Mouse (Mus musculus) liver, adult 10 weeks (tissue): Measurements from ENCODE around the gene Ppwd1. TPM values are rescaled to one million over a fixed set of nuclear protein-coding genes. Genes with fewer than 3 reads are reported as not detected.

Experiments
- polyA plus RNA-seq: library from polyadenylated mRNA; stranded (reverse); fragments of 350-450 nt; fragmentation: Illumina TruSeq; extraction: RNeasy Lipid Tissue Mini Kit (QIAGEN cat#74804); gene quantifications from one replicate; pipeline ENCODE4 v1.2.3, GENCODE M21; 2014; ENCODE audit warnings: low read depth, low replicate concordance

Ppwd1 gene
- polyA plus RNA-seq = 18.3 TPM

GRCm38 (mm10) chr13:104228384-104229066, at the start of gene Ppwd1, which contains the start of gene Cenpk:
Ppwd1 (minus strand) TSS chr13:104228843.
Cenpk (plus strand) TSS chr13:104228611.

GRCm38 (mm10) chr13:104178650-104179121, 50.0 kb downstream of the Ppwd1 start, which contains the start of gene Trim23:
Trim23 (plus strand) TSS chr13:104178797.

GRCm38 (mm10) chr13:104177796-104178649, 50.6 kb downstream of the Ppwd1 start, which contains the start of gene Trappc13:
Trappc13 (minus strand) TSS chr13:104178469.

Other genes starting within 250 kb of the Ppwd1 start
- gene Nln, start 119.2 kb downstream of the Ppwd1 start, polyA plus RNA-seq = 37.2 TPM
- gene Sgtb, start 119.1 kb downstream of the Ppwd1 start, polyA plus RNA-seq = 2.1 TPM
- 40.7 TPM for gene Trappc13, start 50.4 kb downstream of the Ppwd1 start, polyA plus RNA-seq
- gene Trim23, start 50.0 kb downstream of the Ppwd1 start, polyA plus RNA-seq = 30.7 TPM
- 6.6 TPM for gene Cenpk, start 232 bp downstream of the Ppwd1 start, polyA plus RNA-seq
- gene Adamts6, start 59.0 kb upstream of the Ppwd1 start, polyA plus RNA-seq = 0.79 TPM